Mouse (Mus musculus) olfactory bulb, adult 2 months (tissue): ENCODE measurements at regions not wholly inside any gene's neighbourhood (a gene's known extent, or its start where the extent isn't known, plus 50 kb on each side); places are given as distances from the start of the nearest gene placed in this dataset.
"Not testable (repeated sequence)": the region's sequence is repeated elsewhere in the genome, so short reads cannot be mapped to it uniquely, and the experiment has no call there.

Experiments used
- H3K27ac ChIP-seq: fragments of 200-500 bp; 2 replicates; pipeline ENCODE4 v1.5.1; 2012; ENCODE audit warnings: low read depth, low read length; ENCODE audit not compliant: insufficient read depth
- H3K4me1 ChIP-seq: fragments of 200-500 bp; 2 replicates; pipeline ENCODE4 v1.6.1; 2012; ENCODE audit warnings: low read length; ENCODE audit not compliant: control insufficient read depth, insufficient read depth
- H3K4me3 ChIP-seq: fragments of 200-500 bp; 2 replicates; pipeline ENCODE4 v1.5.1; 2012; ENCODE audit warnings: mild to moderate bottlenecking, low read depth, low read length, moderate library complexity; ENCODE audit not compliant: insufficient read depth
- CTCF ChIP-seq: fragments of 200-500 bp; IDR thresholded peaks from 2 replicates; pipeline ENCODE4 v1.5.1; 2012; ENCODE audit warnings: low read depth, mild to moderate bottlenecking, low read length, moderate library complexity; ENCODE audit not compliant: insufficient read depth
- POLR2A ChIP-seq: fragments of 200-500 bp; IDR thresholded peaks from 2 replicates; pipeline ENCODE4 v1.6.1; 2012; ENCODE audit warnings: mild to moderate bottlenecking, low read depth, low read length, moderate library complexity; ENCODE audit not compliant: insufficient read depth
- WGBS: fragments of 180-500 bp; shearing (Covaris S2); methylation state at CpG from one replicate; pipeline ENCODE4 v1.1.7; 2018; 5-methylcytosine and 5-hydroxymethylcytosine counted together

GRCm38 (mm10) chr3:58253942-58254341 lies 160.6 kb upstream of the Tsc22d2 start:
- H3K27ac ChIP-seq: no peak overlapping the region
- H3K4me1 ChIP-seq: no peaks in the 10 kb centered on the region
- TF ChIP-seq CTCF (no peak), POLR2A (no peak)
- WGBS: 29% methylated on average over 8 of the region's 8 CpGs
- no peak overlapping the region for H3K4me3 ChIP-seq

GRCm38 (mm10) chr3:58267606-58268325 lies 146.7 kb upstream of the Tsc22d2 start:
- Histone ChIP-seq H3K27ac (no peak overlapping the region), H3K4me3 (no peak overlapping the region), H3K4me1 (no peaks in the 10 kb centered on the region)
- TF ChIP-seq POLR2A (no peak), CTCF (no peak)
- WGBS: 85% methylated on average over 14 of the region's 14 CpGs

GRCm38 (mm10) chr3:58271441-58271840 lies 143.1 kb upstream of the Tsc22d2 start:
- H3K27ac ChIP-seq, H3K4me3 ChIP-seq, H3K4me1 ChIP-seq: not testable (repeated sequence)
- no CpG with 5 or more reads among the region's 4 CpGs for WGBS

GRCm38 (mm10) chr3:58281291-58281690 lies 133.2 kb upstream of the Tsc22d2 start:
- 62% methylated on average over 6 of the region's 6 CpGs for WGBS
- TF ChIP-seq POLR2A (no peak), CTCF (no peak)

GRCm38 (mm10) chr3:58284371-58284770 lies 130.1 kb upstream of the Tsc22d2 start:
- not testable (repeated sequence) for H3K27ac ChIP-seq, H3K4me1 ChIP-seq, H3K4me3 ChIP-seq
- 56% methylated on average over 1 of the region's 1 CpGs for WGBS

More at GRCm38 (mm10) chr3:58281291-58281690, 133.2 kb upstream of the Tsc22d2 start:
- H3K4me1 ChIP-seq: no peaks in the 10 kb centered on the region
- no peak overlapping the region for H3K27ac ChIP-seq
- no peak overlapping the region for H3K4me3 ChIP-seq

GRCm38 (mm10) chr3:58295810-58296209 lies 118.7 kb upstream of the Tsc22d2 start:
- Histone ChIP-seq H3K4me3 (no peak overlapping the region), H3K4me1 (no peaks in the 10 kb centered on the region), H3K27ac (no peak overlapping the region)
- WGBS: 78% methylated on average over 5 of the region's 5 CpGs
- TF ChIP-seq POLR2A (no peak), CTCF (no peak)

GRCm38 (mm10) chr3:58300213-58300612 lies 114.3 kb upstream of the Tsc22d2 start:
- 87% methylated on average over 2 of the region's 2 CpGs for WGBS
- no peak overlapping the region for H3K4me3 ChIP-seq
- TF ChIP-seq CTCF (no peak), POLR2A (no peak)

GRCm38 (mm10) chr3:58300801-58301485 lies 113.6 kb upstream of the Tsc22d2 start:
- Histone ChIP-seq H3K4me3 (no peak overlapping the region), H3K4me1 (no peaks in the 10 kb centered on the region; the same call in 1 of the 2 replicates), H3K27ac (no peak overlapping the region)
- 62% methylated on average over 5 of the region's 5 CpGs for WGBS
- TF ChIP-seq POLR2A (no peak), CTCF (no peak)

More at GRCm38 (mm10) chr3:58300213-58300612, 114.3 kb upstream of the Tsc22d2 start:
- no peak overlapping the region for H3K27ac ChIP-seq
- H3K4me1 ChIP-seq: no peaks in the 10 kb centered on the region; the same call in 1 of the 2 replicates

GRCm38 (mm10) chr3:58302322-58302721 lies 112.2 kb upstream of the Tsc22d2 start:
- Histone ChIP-seq H3K4me3 (no peak overlapping the region), H3K27ac (no peak overlapping the region), H3K4me1 (no peaks in the 10 kb centered on the region; the same call in 1 of the 2 replicates)
- 95% methylated on average over 1 of the region's 1 CpGs for WGBS
- no peak for TF ChIP-seq POLR2A
- TF ChIP-seq CTCF: no peak
